Mouse (Mus musculus): ENCODE results near the gene Runx1. TPM values are rescaled to one million over a fixed set of nuclear protein-coding genes. Genes with fewer than 3 reads are reported as not detected.
A peak's percentile ranks its signal among the peaks of the same experiment; 100 is the strongest.

The Runx1 gene
- polyA plus RNA-seq, 1 experiment, result 24.5 TPM

GRCm38 (mm10) chr16:92695981-92696380 is 130.0 kb downstream of the Runx1 start:
- 90% methylated on average over 12 of the region's 12 CpGs for WGBS
- TF ChIP-seq CTCF (IDR thresholded peaks at IDR 0.05; ENCODE audit: control insufficient read depth, insufficient read depth, low read length), result no peak
- TF ChIP-seq POLR2A (IDR thresholded peaks at IDR 0.05; ENCODE audit: borderline replicate concordance, control insufficient read depth, low read depth, low read length), result no peak
- Histone ChIP-seq H3K27ac (ENCODE audit: control insufficient read depth, insufficient read depth, low read depth, low read length, poor library complexity) (no peak overlapping the region), H3K4me3 (replicated peaks; ENCODE audit: control insufficient read depth, low read depth, low read length) (no peak overlapping the region), H3K4me1 (ENCODE audit: control insufficient read depth, insufficient read depth, low read length) (no peaks in the 10 kb centered on the region; the same call in none of the 2 replicates)

- Histone ChIP-seq H3K4me3 (replicated peaks; ENCODE audit: control insufficient read depth, low read depth, low read length) (peak overlapping the region; percentile 50), H3K4me1 (ENCODE audit: control insufficient read depth, insufficient read depth, low read length) (no peaks in the 10 kb centered on the region; the same call in none of the 2 replicates), H3K27ac (ENCODE audit: control insufficient read depth, insufficient read depth, low read depth, low read length, poor library complexity) (peak overlapping the region; percentile 15)
- WGBS, result 88% methylated on average over 43 of the region's 43 CpGs
- TF ChIP-seq CTCF (IDR thresholded peaks at IDR 0.05; ENCODE audit: control insufficient read depth, insufficient read depth, low read length) (no peak), POLR2A (IDR thresholded peaks at IDR 0.05; ENCODE audit: borderline replicate concordance, control insufficient read depth, low read depth, low read length) (no peak)
These were observed 130.6 kb downstream of the Runx1 start for GRCm38 (mm10) chr16:92695200-92695921.

GRCm38 (mm10) chr16:92694496-92695106 is 131.3 kb downstream of the Runx1 start:
- Histone ChIP-seq H3K4me3 (replicated peaks; ENCODE audit: control insufficient read depth, low read depth, low read length) (no peak overlapping the region), H3K4me1 (ENCODE audit: control insufficient read depth, insufficient read depth, low read length) (no peaks in the 10 kb centered on the region; the same call in none of the 2 replicates)
- TF ChIP-seq CTCF (IDR thresholded peaks at IDR 0.05; ENCODE audit: control insufficient read depth, insufficient read depth, low read length) (no peak), POLR2A (IDR thresholded peaks at IDR 0.05; ENCODE audit: borderline replicate concordance, control insufficient read depth, low read depth, low read length) (no peak)

GRCm38 (mm10) chr16:92690759-92691158 is 135.2 kb downstream of the Runx1 start:
- TF ChIP-seq CTCF (IDR thresholded peaks at IDR 0.05; ENCODE audit: control insufficient read depth, insufficient read depth, low read length), result no peak
- WGBS, result 56% methylated on average over 7 of the region's 7 CpGs
- H3K4me1 ChIP-seq (ENCODE audit: control insufficient read depth, insufficient read depth, low read length), result no peaks in the 10 kb centered on the region; the same call in 1 of the 2 replicates
- H3K4me3 ChIP-seq (replicated peaks; ENCODE audit: control insufficient read depth, low read depth, low read length), result no peak overlapping the region
- H3K27ac ChIP-seq (ENCODE audit: control insufficient read depth, insufficient read depth, low read depth, low read length, poor library complexity), result no peak overlapping the region

More at GRCm38 (mm10) chr16:92694496-92695106, 131.3 kb downstream of the Runx1 start:
- 73% methylated on average over 16 of the region's 19 CpGs for WGBS
- H3K27ac ChIP-seq (ENCODE audit: control insufficient read depth, insufficient read depth, low read depth, low read length, poor library complexity), result no peak overlapping the region

GRCm38 (mm10) chr16:92688941-92689340 is 137.0 kb downstream of the Runx1 start:
- TF ChIP-seq CTCF (IDR thresholded peaks at IDR 0.05; ENCODE audit: control insufficient read depth, insufficient read depth, low read length) (no peak), POLR2A (IDR thresholded peaks at IDR 0.05; ENCODE audit: borderline replicate concordance, control insufficient read depth, low read depth, low read length) (no peak)
- WGBS, result 94% methylated on average over 21 of the region's 21 CpGs
- Histone ChIP-seq H3K4me3 (replicated peaks; ENCODE audit: control insufficient read depth, low read depth, low read length) (no peak overlapping the region), H3K4me1 (ENCODE audit: control insufficient read depth, insufficient read depth, low read length) (no peaks in the 10 kb centered on the region), H3K27ac (ENCODE audit: control insufficient read depth, insufficient read depth, low read depth, low read length, poor library complexity) (no peak overlapping the region)

GRCm38 (mm10) chr16:92686978-92687377 is 139.0 kb downstream of the Runx1 start:
- no peak for TF ChIP-seq CTCF (IDR thresholded peaks at IDR 0.05; ENCODE audit: control insufficient read depth, insufficient read depth, low read length)
- no peak for TF ChIP-seq POLR2A (IDR thresholded peaks at IDR 0.05; ENCODE audit: borderline replicate concordance, control insufficient read depth, low read depth, low read length)
- 84% methylated on average over 10 of the region's 10 CpGs for WGBS
- H3K27ac ChIP-seq (ENCODE audit: control insufficient read depth, insufficient read depth, low read depth, low read length, poor library complexity), result no peak overlapping the region
- H3K4me1 ChIP-seq (ENCODE audit: control insufficient read depth, insufficient read depth, low read length), result no peaks in the 10 kb centered on the region
- H3K4me3 ChIP-seq (replicated peaks; ENCODE audit: control insufficient read depth, low read depth, low read length), result no peak overlapping the region

- no peak overlapping the region for H3K4me3 ChIP-seq (replicated peaks; ENCODE audit: control insufficient read depth, low read depth, low read length)
- H3K4me1 ChIP-seq (ENCODE audit: control insufficient read depth, insufficient read depth, low read length), result no peaks in the 10 kb centered on the region
- no peak for TF ChIP-seq POLR2A (IDR thresholded peaks at IDR 0.05; ENCODE audit: borderline replicate concordance, control insufficient read depth, low read depth, low read length)
- no peak for TF ChIP-seq CTCF (IDR thresholded peaks at IDR 0.05; ENCODE audit: control insufficient read depth, insufficient read depth, low read length)
- 79% methylated on average over 6 of the region's 6 CpGs for WGBS
- no peak overlapping the region for H3K27ac ChIP-seq (ENCODE audit: control insufficient read depth, insufficient read depth, low read depth, low read length, poor library complexity)
These were observed 140.1 kb downstream of the Runx1 start for GRCm38 (mm10) chr16:92685766-92686315.

- H3K4me1 ChIP-seq (ENCODE audit: control insufficient read depth, insufficient read depth, low read length), result no peaks in the 10 kb centered on the region
- H3K4me3 ChIP-seq (replicated peaks; ENCODE audit: control insufficient read depth, low read depth, low read length), result no peak overlapping the region
- no peak for TF ChIP-seq POLR2A (IDR thresholded peaks at IDR 0.05; ENCODE audit: borderline replicate concordance, control insufficient read depth, low read depth, low read length)
- TF ChIP-seq CTCF (IDR thresholded peaks at IDR 0.05; ENCODE audit: control insufficient read depth, insufficient read depth, low read length), result no peak
- 90% methylated on average over 21 of the region's 21 CpGs for WGBS
- no peak overlapping the region for H3K27ac ChIP-seq (ENCODE audit: control insufficient read depth, insufficient read depth, low read depth, low read length, poor library complexity)
These were observed 141.3 kb downstream of the Runx1 start for GRCm38 (mm10) chr16:92684423-92685211.
